Mouse (Mus musculus) spleen, postnatal 10 days (tissue): ENCODE results near the gene Polr2m.

Experiments used
- DNase-seq, 2 experiments: peaks; one replicate each; pipeline ENCODE4 v3.0.0; 2021 to 2022; ENCODE audit warnings: low spot score in 2 of 2

The Polr2m gene

DNA sequence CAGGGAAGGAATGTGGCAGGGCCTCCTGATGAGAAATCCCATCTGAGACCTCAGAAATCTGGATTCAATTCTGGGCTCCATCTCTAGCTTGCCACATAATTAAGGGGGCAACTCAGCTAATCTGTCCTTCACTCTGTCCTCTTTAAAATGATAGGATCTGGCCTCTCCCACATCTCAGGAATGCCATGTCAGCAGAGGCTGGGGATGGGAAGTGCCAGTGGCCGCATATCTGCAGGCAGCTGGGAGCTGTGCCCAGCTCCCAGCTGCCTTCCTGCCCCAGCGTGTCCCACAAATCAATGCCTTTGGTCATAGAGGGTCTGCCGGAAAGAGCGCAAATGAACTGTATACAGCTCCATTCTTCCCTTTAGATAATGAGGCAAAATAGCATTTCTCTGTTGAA, 18.3 kb downstream of the Polr2m start:
- no peak for DNase-seq

GRCm38 (mm10) chr9:71466111-71466510, 19.6 kb downstream of the Polr2m start:
- DNase-seq = no peak

DNA sequence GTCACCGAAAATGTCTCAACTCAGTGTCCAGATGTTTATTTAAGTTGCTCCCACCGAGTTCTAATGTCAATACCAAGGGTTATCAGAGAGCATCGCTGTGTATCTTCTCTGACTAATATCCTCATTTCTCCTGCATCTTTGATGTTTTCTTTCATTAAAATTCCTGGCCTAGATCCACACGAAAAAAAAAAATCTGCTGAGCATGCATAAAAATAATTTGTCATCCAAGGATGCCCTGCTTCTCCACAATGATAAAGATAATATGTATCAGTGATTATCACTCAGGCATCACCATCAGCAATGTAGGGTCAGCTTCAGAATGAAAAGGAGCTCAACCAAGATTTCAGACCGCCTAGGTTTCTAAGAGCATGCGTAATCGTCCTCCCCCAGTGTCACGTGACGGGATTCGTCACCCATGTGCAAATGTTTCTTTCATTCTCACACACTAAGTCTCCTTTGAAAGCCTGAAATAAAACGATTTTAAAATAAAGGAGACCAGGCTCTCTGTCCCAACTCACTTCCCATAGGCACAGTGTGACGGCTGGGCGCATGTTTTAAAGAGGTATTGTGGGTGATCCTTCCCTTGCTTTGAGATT, 22.6 kb downstream of the Polr2m start:
- no peak for DNase-seq

- DNase-seq = no peak
These were observed 29.0 kb downstream of the Polr2m start for GRCm38 (mm10) chr9:71456738-71457137.

DNA sequence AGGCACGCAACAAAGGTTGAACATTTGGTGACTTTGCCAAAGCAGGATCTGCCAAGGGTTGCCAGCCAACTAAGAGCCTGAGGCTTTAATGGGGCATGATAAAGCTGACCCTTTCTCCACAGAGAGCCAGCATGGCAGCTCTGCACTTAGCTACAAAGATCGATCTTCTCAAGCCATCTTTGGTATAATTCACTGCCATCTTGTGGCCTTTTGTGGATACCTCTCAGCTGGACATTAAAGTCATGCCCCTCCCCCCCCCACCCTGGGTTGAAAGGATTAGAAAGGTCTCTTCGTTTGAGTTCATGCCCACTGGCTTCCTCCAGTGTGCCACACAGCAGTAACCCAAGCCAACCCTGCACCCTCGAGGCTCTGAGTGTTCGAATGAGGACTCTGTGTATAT, 31.8 kb downstream of the Polr2m start:
- DNase-seq = no peak

- DNase-seq = no peak
These were observed 32.4 kb downstream of the Polr2m start for GRCm38 (mm10) chr9:71453352-71453751.

GRCm38 (mm10) chr9:71450626-71451025, 35.1 kb downstream of the Polr2m start:
- no peak for DNase-seq

DNA sequence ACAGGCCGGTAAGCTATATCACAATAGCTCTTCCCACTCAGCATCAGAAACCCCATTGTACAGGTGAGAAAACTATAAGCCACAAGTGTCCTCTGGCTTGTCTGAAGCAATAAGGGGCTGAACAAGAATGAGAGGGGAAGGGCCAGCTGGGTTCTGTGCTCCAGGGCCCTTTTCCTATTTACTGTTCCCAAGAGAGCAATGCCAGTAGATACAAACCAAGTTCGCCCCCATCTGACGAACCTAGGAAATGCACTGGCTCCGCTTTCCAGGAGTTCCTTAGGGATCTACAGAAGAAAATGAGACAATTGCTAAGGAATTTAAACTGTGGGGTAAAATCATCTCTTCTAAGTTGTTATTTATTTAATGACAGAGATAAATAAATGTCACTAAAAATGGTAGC, 38.2 kb downstream of the Polr2m start:
- peak in 1 of 2 experiments; percentile 26 for DNase-seq

- DNase-seq = no peak
These were observed 40.4 kb downstream of the Polr2m start for GRCm38 (mm10) chr9:71445308-71445707.

GRCm38 (mm10) chr9:71438146-71438545, 47.6 kb downstream of the Polr2m start:
- no peak for DNase-seq
